Mouse (Mus musculus) thymus, postnatal 14 days (tissue): Measurements from ENCODE around the gene Rif1.

Experiments
- DNase-seq: peaks from one replicate; pipeline ENCODE4 v3.0.0; 2021

Rif1 gene

DNA sequence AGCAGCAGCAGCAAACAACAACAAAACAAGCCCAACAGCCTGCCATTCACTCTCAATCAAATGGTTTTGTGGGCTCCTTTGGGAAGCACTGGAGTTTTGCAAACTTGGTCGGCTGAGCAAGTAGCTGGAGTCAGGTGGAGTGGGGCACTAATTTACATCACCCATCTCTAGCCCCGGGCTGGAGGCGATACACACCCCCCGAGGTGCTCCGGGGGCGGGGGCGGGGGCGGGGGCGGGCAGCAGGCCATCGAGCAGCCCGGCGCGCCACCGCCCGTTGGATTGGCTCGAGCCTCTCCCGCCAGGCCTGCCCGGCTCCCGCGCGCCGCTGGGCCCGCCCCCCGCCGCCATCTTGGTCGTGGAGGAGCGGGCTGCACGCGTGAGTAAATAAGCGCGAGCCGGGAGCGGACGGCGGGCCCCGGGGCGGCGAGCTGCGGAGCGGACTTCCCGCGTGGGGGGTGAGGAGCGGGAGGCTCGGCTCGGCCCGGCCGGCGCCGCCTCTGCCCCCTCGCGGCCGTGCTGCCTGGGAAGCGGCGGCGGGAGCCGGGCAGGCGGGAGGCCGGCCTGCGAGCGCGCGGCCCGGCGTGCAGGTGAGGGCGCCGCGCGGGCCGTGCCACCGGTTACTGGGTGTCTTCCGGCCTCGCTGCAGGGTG is at the start of gene Rif1:
Gene Rif1, plus strand, starts transcription at position 342 of the 650 bp plus-strand sequence.
- peak; percentile 82 for DNase-seq

- no peak for DNase-seq
Observed at GRCm38 (mm10) chr2:52027061-52027460, 45.6 kb upstream of the Rif1 start.

DNA sequence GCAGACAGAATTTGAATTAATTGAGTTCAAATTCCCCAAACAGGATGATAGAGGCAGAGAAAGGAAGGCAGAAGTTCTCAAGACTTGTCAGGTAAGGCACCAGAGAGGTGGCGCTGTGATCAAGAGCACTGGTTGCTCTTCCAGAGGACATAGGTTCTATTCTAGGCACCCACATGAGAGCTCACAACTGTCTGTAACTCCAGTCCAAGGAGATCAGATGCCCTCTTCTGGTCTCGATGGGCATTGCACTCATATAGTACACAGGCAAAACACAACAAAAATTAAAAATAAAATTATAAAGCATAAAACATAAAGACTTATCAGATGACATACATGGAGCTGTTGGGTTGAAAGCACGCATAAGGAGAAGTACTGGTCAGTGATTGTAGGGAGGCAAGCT is 43.2 kb upstream of the Rif1 start:
- peak; percentile 4 for DNase-seq

- no peak for DNase-seq
Observed at GRCm38 (mm10) chr2:52031491-52031890, 41.1 kb upstream of the Rif1 start.

- no peak for DNase-seq
Observed at GRCm38 (mm10) chr2:52034601-52035000, 38.0 kb upstream of the Rif1 start.

GRCm38 (mm10) chr2:52035144-52035543 is 37.5 kb upstream of the Rif1 start:
- DNase-seq, result no peak

DNA sequence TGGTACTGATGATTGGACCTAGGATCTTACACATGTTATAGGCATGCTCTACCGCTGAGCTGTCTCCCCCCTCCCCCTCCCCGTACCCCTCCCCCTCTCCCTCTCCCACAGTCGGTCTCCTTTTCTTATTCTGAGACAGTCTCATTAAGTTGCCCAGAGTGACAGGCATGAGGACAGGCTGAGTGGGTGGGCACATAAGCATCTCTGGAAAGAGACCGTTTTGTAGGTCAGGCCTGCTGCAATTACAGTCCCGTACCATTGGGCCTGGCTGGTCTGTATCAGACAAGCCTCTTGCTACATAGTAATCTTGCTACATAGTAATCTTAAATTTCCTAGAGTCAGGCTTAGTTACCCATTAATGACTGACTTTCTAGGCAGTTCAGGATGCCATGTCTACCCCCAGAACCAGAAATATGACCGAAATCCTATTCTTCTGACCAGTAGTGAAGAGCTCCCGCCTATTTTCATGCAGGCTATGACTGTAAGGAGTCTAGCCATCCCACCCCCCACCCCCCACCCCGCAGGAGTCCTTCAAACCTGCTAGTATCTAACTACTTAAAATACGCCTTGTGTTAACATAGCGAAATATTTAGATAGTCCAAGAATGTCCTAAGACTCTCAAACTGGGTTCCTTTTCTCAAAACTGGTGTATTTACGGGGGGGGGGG is 35.6 kb upstream of the Rif1 start:
- no peak for DNase-seq

GRCm38 (mm10) chr2:52037882-52038281 is 34.8 kb upstream of the Rif1 start, which contains the start of gene Tnfaip6:
TSS of gene Tnfaip6 (plus strand) at chr2:52038009.
- no peak for DNase-seq

GRCm38 (mm10) chr2:52038558-52038957 is 34.1 kb upstream of the Rif1 start:
- no peak for DNase-seq

GRCm38 (mm10) chr2:52039083-52039801 is 33.4 kb upstream of the Rif1 start:
- DNase-seq, result no peak

DNA sequence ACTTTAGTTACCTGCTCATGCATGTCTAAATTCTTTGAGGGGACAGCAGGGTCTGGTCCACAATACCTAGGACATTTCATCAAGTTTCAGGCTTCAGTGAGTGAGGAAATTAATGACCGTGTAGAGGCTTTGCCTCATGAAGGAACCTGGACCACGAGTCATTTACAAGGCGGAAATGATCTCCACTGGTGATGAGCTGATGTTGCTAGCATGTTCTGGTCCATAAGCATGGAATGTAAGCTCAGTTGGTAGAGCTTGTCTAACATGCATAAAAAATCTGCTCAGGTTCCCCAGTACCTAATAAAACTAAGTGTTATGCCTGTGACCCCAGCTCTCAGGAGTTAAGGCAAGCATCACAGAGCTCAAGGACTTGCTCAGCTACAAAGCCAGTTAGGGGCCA is 30.5 kb upstream of the Rif1 start:
- DNase-seq, result no peak

- no peak for DNase-seq
Observed at GRCm38 (mm10) chr2:52042714-52043113, 29.9 kb upstream of the Rif1 start.

DNA sequence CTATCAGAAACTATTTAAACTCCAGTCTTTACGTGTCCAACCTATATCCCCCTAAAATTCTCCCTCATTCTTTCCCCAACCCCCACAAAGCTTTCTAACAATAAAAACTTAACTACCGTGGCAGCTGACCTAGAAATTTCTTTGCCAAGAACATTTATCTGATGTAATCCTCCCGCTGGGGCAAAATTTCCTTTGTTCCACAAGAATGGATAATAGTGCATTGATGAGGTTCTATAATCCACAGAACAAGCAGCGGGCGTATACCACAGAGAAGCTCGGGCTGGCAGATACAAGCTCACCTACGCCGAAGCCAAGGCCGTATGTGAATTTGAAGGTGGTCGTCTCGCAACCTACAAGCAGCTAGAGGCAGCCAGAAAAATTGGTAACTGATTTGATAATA is 29.1 kb upstream of the Rif1 start:
- no peak for DNase-seq

GRCm38 (mm10) chr2:52046032-52046431 is 26.6 kb upstream of the Rif1 start:
- DNase-seq, result no peak

GRCm38 (mm10) chr2:52050823-52051222 is 21.8 kb upstream of the Rif1 start:
- DNase-seq, result no peak

GRCm38 (mm10) chr2:52052335-52052734 is 20.3 kb upstream of the Rif1 start:
- DNase-seq, result no peak

GRCm38 (mm10) chr2:52053502-52053901 is 19.1 kb upstream of the Rif1 start:
- DNase-seq, result no peak

DNA sequence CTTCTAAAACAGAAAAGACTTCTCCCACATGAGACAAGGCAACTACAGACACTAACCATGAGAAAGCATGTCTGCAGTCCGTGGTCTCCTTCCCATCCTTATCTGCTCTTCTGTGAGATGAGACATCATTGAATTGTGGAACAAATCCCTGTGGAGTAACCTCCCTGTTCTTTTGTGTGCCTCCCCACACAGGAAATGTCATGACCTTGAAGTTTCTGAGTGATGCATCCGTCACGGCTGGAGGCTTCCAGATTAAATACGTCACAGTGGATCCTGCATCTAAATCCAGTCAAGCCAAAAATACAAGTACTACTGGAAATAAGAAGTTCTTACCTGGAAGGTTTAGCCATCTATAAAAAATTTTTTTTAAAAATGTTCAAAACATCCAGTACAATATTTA is 17.0 kb upstream of the Rif1 start:
- DNase-seq, result no peak

DNA sequence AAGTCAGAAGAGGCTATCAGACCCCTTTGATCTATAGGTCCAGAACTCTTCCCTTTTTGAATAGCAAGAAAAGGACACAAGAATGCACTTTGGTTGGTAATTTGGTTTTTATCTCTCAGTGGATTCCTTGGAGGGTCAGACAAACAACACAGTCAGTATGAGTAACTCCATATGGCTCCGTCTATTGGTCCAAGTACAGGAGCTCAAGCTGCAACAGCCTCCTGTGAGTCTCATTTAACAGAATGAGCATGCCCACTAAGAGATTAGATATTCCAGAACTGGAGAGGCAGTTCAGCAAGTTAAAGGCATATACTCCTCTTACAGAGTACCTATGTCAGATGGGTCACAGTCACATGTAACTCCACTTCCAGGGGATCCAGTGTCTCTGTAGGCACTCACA is 15.5 kb upstream of the Rif1 start:
- DNase-seq, result no peak

GRCm38 (mm10) chr2:52057681-52058080 is 15.0 kb upstream of the Rif1 start:
- DNase-seq, result no peak

DNA sequence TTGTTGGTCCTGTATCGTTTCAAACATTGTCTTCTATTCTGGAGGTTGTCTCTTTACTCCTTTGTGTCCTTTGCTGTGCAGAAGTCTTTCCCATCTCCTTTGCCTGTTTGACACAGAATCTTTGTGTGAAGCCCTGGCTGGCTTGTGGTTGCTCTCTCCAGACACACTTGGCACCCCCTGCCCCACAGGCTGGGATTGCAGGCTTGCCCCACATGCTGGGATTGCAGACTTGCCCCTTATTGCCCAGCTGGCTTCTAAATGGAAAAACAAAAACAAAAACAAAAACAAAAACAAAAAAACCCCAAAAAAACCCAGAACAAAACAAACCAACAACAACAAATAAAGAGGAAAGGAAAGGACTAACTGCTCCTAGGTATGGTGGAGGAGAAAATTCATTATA is 4.0 kb upstream of the Rif1 start:
- no peak for DNase-seq

- DNase-seq, result no peak
Observed at GRCm38 (mm10) chr2:52070816-52071215, 1.8 kb upstream of the Rif1 start.

- no peak for DNase-seq
Observed at GRCm38 (mm10) chr2:52071241-52071991, 1.2 kb upstream of the Rif1 start.
